Mouse (Mus musculus): Measurements from ENCODE around the gene Ccr4. TPM values are rescaled to one million over a fixed set of nuclear protein-coding genes. Genes with fewer than 3 reads are reported as not detected.

The Ccr4 gene
- total RNA-seq (2023) = not detected

GRCm38 (mm10) chr9:114504816-114505215, at the start of gene Ccr4:
TSS of gene Ccr4 (minus strand) at chr9:114504916.

GRCm38 (mm10) chr9:114515364-114515763, 10.6 kb upstream of the Ccr4 start, which contains the start of gene C130032M10Rik:
TSS of gene C130032M10Rik (plus strand) at chr9:114515697.

Other genes starting within 250 kb of the Ccr4 start
- 1 to 10 TPM; 1.8 to 2.1 TPM for gene Bcl2a1c, start 174.8 kb downstream of the Ccr4 start, total RNA-seq (2023)
- gene Crtap, start 114.2 kb downstream of the Ccr4 start, total RNA-seq (2023) = 10 to 100 TPM; 11.9 to 12.2 TPM
- 10 to 100 TPM; 32.9 to 33.8 TPM for gene Glb1, start 103.8 kb downstream of the Ccr4 start, total RNA-seq (2023)
- 10 to 100 TPM; 12.5 to 12.7 TPM for gene Tmppe, start 103.8 kb downstream of the Ccr4 start, total RNA-seq (2023)
- not detected for gene C130032M10Rik, start 10.8 kb upstream of the Ccr4 start, total RNA-seq (2023)
- gene Trim71, start 59.5 kb upstream of the Ccr4 start, total RNA-seq (2023) = not detected
- gene Cnot10, start 135.3 kb upstream of the Ccr4 start, total RNA-seq (2023) = 10 to 100 TPM; 40.2 to 43.7 TPM
- 10 to 100 TPM; 47.0 to 51.3 TPM for gene Dync1li1, start 183.9 kb upstream of the Ccr4 start, total RNA-seq (2023)
- 100 to 1,000 TPM; 106 to 107 TPM for gene Cmtm6, start 226.2 kb upstream of the Ccr4 start, total RNA-seq (2023)

Data from monocyte, adult 59 days (primary cell).